Mouse (Mus musculus) MEL (cell line): ENCODE measurements around the gene Tnrc6c. TPM values are rescaled to one million over a fixed set of nuclear protein-coding genes. Genes with fewer than 3 reads are reported as not detected.
A peak's percentile ranks its signal among the peaks of the same experiment; 100 is the strongest.

Experiments used
- DNase-seq: peaks from one replicate; pipeline ENCODE4 v3.0.0; 2011; ENCODE audit warnings: low read depth, low spot score
- H3K27ac ChIP-seq: 2 replicates; pipeline ENCODE4 v1.5.1; 2012; ENCODE audit warnings: low read depth, mild to moderate bottlenecking, control low read depth, low read length, moderate library complexity; ENCODE audit not compliant: control insufficient read depth
- H3K27me3 ChIP-seq, 2 experiments: fragments of 150-350 bp in 1 of 2; sonication (generic) in 1 of 2; 2 replicates each; pipeline ENCODE4 v1.6.1; 2012; ENCODE audit warnings: low read length in 2 of 2, mild to moderate bottlenecking in 2 of 2, improper control_type of control experiment in 1 of 2, moderate library complexity in 1 of 2; ENCODE audit not compliant: insufficient read depth in 2 of 2, control insufficient read depth in 1 of 2
- H3K36me3 ChIP-seq, 2 experiments: 2 replicates each; pipeline ENCODE4 v1.6.1; 2012 to 2014; ENCODE audit warnings: low read length in 2 of 2, improper control_type of control experiment in 1 of 2, inconsistent platforms in 1 of 2, mild to moderate bottlenecking in 1 of 2; ENCODE audit not compliant: insufficient read depth in 2 of 2, control insufficient read depth in 1 of 2
- H3K4me1 ChIP-seq, 2 experiments: fragments of 150-350 bp in 1 of 2; sonication (generic) in 1 of 2; 2 replicates each; pipeline ENCODE4 v1.6.1; 2012; ENCODE audit warnings: low read length in 2 of 2, improper control_type of control experiment in 1 of 2, mild to moderate bottlenecking in 1 of 2; ENCODE audit not compliant: insufficient read depth in 2 of 2, control insufficient read depth in 1 of 2
- H3K4me3 ChIP-seq, 2 experiments: fragments of 150-350 bp in 1 of 2; sonication (generic) in 1 of 2; 2 replicates each; pipeline ENCODE4 v1.5.1; 2012; ENCODE audit warnings: low read depth in 2 of 2, low read length in 2 of 2, mild to moderate bottlenecking in 2 of 2, moderate library complexity in 2 of 2, control low read depth in 1 of 2, improper control_type of control experiment in 1 of 2; ENCODE audit not compliant: control insufficient read depth in 1 of 2, insufficient read depth in 1 of 2
- H3K79me2 ChIP-seq: 2 replicates; pipeline ENCODE4 v1.6.1; 2012; ENCODE audit warnings: mild to moderate bottlenecking, low read length, moderate library complexity; ENCODE audit not compliant: control insufficient read depth, poor library complexity, insufficient read depth
- H3K9ac ChIP-seq: 2 replicates; pipeline ENCODE4 v1.6.1; 2012; ENCODE audit warnings: low read depth, mild to moderate bottlenecking, control low read depth, low read length, moderate library complexity; ENCODE audit not compliant: control insufficient read depth, poor library complexity, severe bottlenecking
- H3K9me3 ChIP-seq: fragments of 150-350 bp; sonication (generic); replicated peaks from 2 replicates; pipeline ENCODE4 v1.6.1; 2012; ENCODE audit warnings: mild to moderate bottlenecking, low read length, improper control_type of control experiment, moderate library complexity; ENCODE audit not compliant: insufficient read depth
- BHLHE40 ChIP-seq: IDR thresholded peaks from 2 replicates; pipeline ENCODE4 v1.6.1; 2012; ENCODE audit warnings: low read depth, mild to moderate bottlenecking, inconsistent platforms, low read length, improper control_type of control experiment, borderline replicate concordance
- CHD1 ChIP-seq: IDR thresholded peaks from 2 replicates; pipeline ENCODE4 v1.6.1; 2012; ENCODE audit warnings: low read depth, mild to moderate bottlenecking, inconsistent platforms, low read length, improper control_type of control experiment
- CHD2 ChIP-seq: IDR thresholded peaks from 2 replicates; pipeline ENCODE4 v1.6.1; 2011; ENCODE audit warnings: low read length, improper control_type of control experiment
- CTCF ChIP-seq, 3 experiments: IDR thresholded peaks in 2 of 3; conservative IDR thresholded peaks in 1 of 3; 2 replicates each; pipeline ENCODE4 v1.5.1; 2011 to 2012; ENCODE audit warnings: low read length in 3 of 3, low read depth in 2 of 3, mild to moderate bottlenecking in 2 of 3, improper control_type of control experiment in 1 of 3, inconsistent platforms in 1 of 3, mixed read lengths in 1 of 3, moderate library complexity in 1 of 3; ENCODE audit not compliant: control insufficient read depth in 1 of 3, insufficient read depth in 1 of 3, poor library complexity in 1 of 3, severe bottlenecking in 1 of 3
- E2F4 ChIP-seq: IDR thresholded peaks from 2 replicates; pipeline ENCODE4 v1.6.1; 2011; ENCODE audit warnings: low read depth, low read length, improper control_type of control experiment, borderline replicate concordance
- ELF1 ChIP-seq: IDR thresholded peaks from 2 replicates; pipeline ENCODE4 v1.6.1; 2014; ENCODE audit warnings: low read depth, mild to moderate bottlenecking, inconsistent platforms, low read length, improper control_type of control experiment, moderate library complexity
- EP300 ChIP-seq, 2 experiments: IDR thresholded peaks; 2 replicates each; pipeline ENCODE4 v1.6.1; 2011; ENCODE audit warnings: improper control_type of control experiment in 2 of 2, low read length in 2 of 2, low read depth in 1 of 2, mild to moderate bottlenecking in 1 of 2
- ETS1 ChIP-seq: IDR thresholded peaks from 2 replicates; pipeline ENCODE4 v1.6.1; 2012; ENCODE audit warnings: low read depth, mild to moderate bottlenecking, inconsistent platforms, low read length, improper control_type of control experiment, moderate library complexity
- GABPA ChIP-seq: IDR thresholded peaks from 2 replicates; pipeline ENCODE4 v1.6.1; 2012; ENCODE audit warnings: low read depth, mild to moderate bottlenecking, inconsistent platforms, low read length, improper control_type of control experiment, moderate library complexity
- GATA1 ChIP-seq: IDR thresholded peaks from 2 replicates; pipeline ENCODE4 v1.6.1; 2011; ENCODE audit warnings: low read depth, low read length, improper control_type of control experiment
- HCFC1 ChIP-seq: IDR thresholded peaks from 2 replicates; pipeline ENCODE4 v1.6.1; 2012; ENCODE audit warnings: low read depth, mild to moderate bottlenecking, inconsistent platforms, low read length, improper control_type of control experiment, moderate library complexity
- JUND ChIP-seq: IDR thresholded peaks from 2 replicates; pipeline ENCODE4 v1.6.1; 2011; ENCODE audit warnings: low read depth, mild to moderate bottlenecking, improper control_type of control experiment, low read length
- KAT2A ChIP-seq: conservative IDR thresholded peaks from 2 replicates; pipeline ENCODE4 v1.6.1; 2012; ENCODE audit warnings: low read depth, low read length, improper control_type of control experiment, inconsistent platforms
- MAFK ChIP-seq: IDR thresholded peaks from 2 replicates; pipeline ENCODE4 v1.6.1; 2011; ENCODE audit warnings: low read depth, mild to moderate bottlenecking, low read length, improper control_type of control experiment, borderline replicate concordance
- MAX ChIP-seq: IDR thresholded peaks from 2 replicates; pipeline ENCODE4 v1.6.1; 2011; ENCODE audit warnings: low read length, improper control_type of control experiment
- MEF2A ChIP-seq: IDR thresholded peaks from 2 replicates; pipeline ENCODE4 v1.6.1; 2014; ENCODE audit warnings: low read depth, mild to moderate bottlenecking, inconsistent platforms, low read length, improper control_type of control experiment; ENCODE audit not compliant: poor library complexity, insufficient replicate concordance, severe bottlenecking; ENCODE audit errors: extremely low read depth
- MXI1 ChIP-seq: IDR thresholded peaks from 2 replicates; pipeline ENCODE4 v1.6.1; 2011; ENCODE audit warnings: mild to moderate bottlenecking, low read depth, low read length, improper control_type of control experiment
- MYB ChIP-seq: IDR thresholded peaks from 2 replicates; pipeline ENCODE4 v1.6.1; 2011; ENCODE audit warnings: mild to moderate bottlenecking, low read depth, low read length, improper control_type of control experiment
- MYC ChIP-seq: IDR thresholded peaks from 2 replicates; pipeline ENCODE4 v1.6.1; 2011; ENCODE audit warnings: low read depth, mild to moderate bottlenecking, low read length, improper control_type of control experiment, moderate library complexity
- NELFE ChIP-seq: IDR thresholded peaks from 2 replicates; pipeline ENCODE4 v1.6.1; 2011; ENCODE audit warnings: low read depth, low read length, improper control_type of control experiment
- NRF1 ChIP-seq: IDR thresholded peaks from 2 replicates; pipeline ENCODE4 v1.6.1; 2014; ENCODE audit warnings: low read depth, mild to moderate bottlenecking, inconsistent platforms, low read length, improper control_type of control experiment, moderate library complexity; ENCODE audit not compliant: poor library complexity, insufficient read depth, severe bottlenecking
- POLR2A ChIP-seq, 2 experiments: IDR thresholded peaks; 2 replicates each; pipeline ENCODE4 v1.6.1; 2011 to 2012; ENCODE audit warnings: low read length in 2 of 2, mild to moderate bottlenecking in 2 of 2, control low read depth in 1 of 2, improper control_type of control experiment in 1 of 2, low read depth in 1 of 2, moderate library complexity in 1 of 2; ENCODE audit not compliant: control insufficient read depth in 1 of 2, insufficient read depth in 1 of 2, poor library complexity in 1 of 2
- POLR2AphosphoS5 ChIP-seq: IDR thresholded peaks from 2 replicates; pipeline ENCODE4 v1.6.1; 2012; ENCODE audit warnings: low read depth, borderline replicate concordance, mild to moderate bottlenecking, inconsistent platforms, low read length, moderate library complexity, mixed read lengths
- RCOR1 ChIP-seq: IDR thresholded peaks from 2 replicates; pipeline ENCODE4 v1.6.1; 2012; ENCODE audit warnings: low read depth, mild to moderate bottlenecking, inconsistent platforms, low read length, improper control_type of control experiment
- SIN3A ChIP-seq: IDR thresholded peaks from 2 replicates; pipeline ENCODE4 v1.6.1; 2012; ENCODE audit warnings: low read length, improper control_type of control experiment, inconsistent platforms
- SMC3 ChIP-seq: IDR thresholded peaks from 2 replicates; pipeline ENCODE4 v1.6.1; 2011; ENCODE audit warnings: low read depth, low read length, improper control_type of control experiment
- TAL1 ChIP-seq: IDR thresholded peaks from 2 replicates; pipeline ENCODE4 v1.6.1; 2012; ENCODE audit warnings: mild to moderate bottlenecking, inconsistent platforms, low read length, moderate library complexity, mixed read lengths
- TBP ChIP-seq: IDR thresholded peaks from 2 replicates; pipeline ENCODE4 v1.8.0; 2011; ENCODE audit warnings: low read depth, low read length, improper control_type of control experiment
- TCF12 ChIP-seq: IDR thresholded peaks from 2 replicates; pipeline ENCODE4 v1.6.1; 2014; ENCODE audit warnings: low read depth, mild to moderate bottlenecking, inconsistent platforms, low read length, improper control_type of control experiment, moderate library complexity
- UBTF ChIP-seq: IDR thresholded peaks from 2 replicates; pipeline ENCODE4 v1.6.1; 2012; ENCODE audit warnings: low read depth, mild to moderate bottlenecking, inconsistent platforms, low read length, improper control_type of control experiment, moderate library complexity, borderline replicate concordance; ENCODE audit not compliant: insufficient read depth
- USF1 ChIP-seq: IDR thresholded peaks from 2 replicates; pipeline ENCODE4 v1.6.1; 2014; ENCODE audit warnings: low read depth, mild to moderate bottlenecking, inconsistent platforms, low read length, improper control_type of control experiment, moderate library complexity
- USF2 ChIP-seq, 2 experiments: IDR thresholded peaks; 2 replicates each; pipeline ENCODE4 v1.6.1; 2011 to 2012; ENCODE audit warnings: improper control_type of control experiment in 2 of 2, low read length in 2 of 2, borderline replicate concordance in 1 of 2, inconsistent platforms in 1 of 2, low read depth in 1 of 2, mild to moderate bottlenecking in 1 of 2; ENCODE audit not compliant: insufficient read depth in 1 of 2
- ZC3H11A ChIP-seq: IDR thresholded peaks from 2 replicates; pipeline ENCODE4 v1.6.1; 2012; ENCODE audit warnings: low read depth, mild to moderate bottlenecking, inconsistent platforms, low read length, improper control_type of control experiment
- ZKSCAN1 ChIP-seq: IDR thresholded peaks from 2 replicates; pipeline ENCODE4 v1.6.1; 2012; ENCODE audit warnings: low read depth, mild to moderate bottlenecking, inconsistent platforms, low read length, improper control_type of control experiment, moderate library complexity
- ZMIZ1 ChIP-seq: IDR thresholded peaks from 2 replicates; pipeline ENCODE4 v1.6.1; 2012; ENCODE audit warnings: low read depth, mild to moderate bottlenecking, inconsistent platforms, low read length, improper control_type of control experiment, moderate library complexity
- ZNF384 ChIP-seq: IDR thresholded peaks from 2 replicates; pipeline ENCODE4 v1.6.1; 2012; ENCODE audit warnings: low read depth, mild to moderate bottlenecking, inconsistent platforms, low read length, improper control_type of control experiment
- polyA plus RNA-seq, 2 experiments: library from polyadenylated mRNA; stranded (reverse) in 1 of 2; unstranded in 1 of 2; fragments of >175 nt in 1 of 2; fragments of >200 nt in 1 of 2; gene quantifications; 2 replicates each; pipeline versions ENCODE4 v1.2.1 to v1.2.4; 2012; ENCODE audit warnings: low replicate concordance in 2 of 2, low read depth in 1 of 2; ENCODE audit not compliant: insufficient read length in 2 of 2, insufficient read depth in 1 of 2, missing spikeins in 1 of 2
- total RNA-seq: library from RNA; depleted of rRNA; stranded (reverse); fragments of 300-350 nt; gene quantifications from 2 replicates; pipeline ENCODE4 v1.2.3, GENCODE M21; 2012

Tnrc6c gene
- total and polyA plus RNA-seq, 3 experiments: 16.0 to 19.1 TPM; not detected in 1

DNA sequence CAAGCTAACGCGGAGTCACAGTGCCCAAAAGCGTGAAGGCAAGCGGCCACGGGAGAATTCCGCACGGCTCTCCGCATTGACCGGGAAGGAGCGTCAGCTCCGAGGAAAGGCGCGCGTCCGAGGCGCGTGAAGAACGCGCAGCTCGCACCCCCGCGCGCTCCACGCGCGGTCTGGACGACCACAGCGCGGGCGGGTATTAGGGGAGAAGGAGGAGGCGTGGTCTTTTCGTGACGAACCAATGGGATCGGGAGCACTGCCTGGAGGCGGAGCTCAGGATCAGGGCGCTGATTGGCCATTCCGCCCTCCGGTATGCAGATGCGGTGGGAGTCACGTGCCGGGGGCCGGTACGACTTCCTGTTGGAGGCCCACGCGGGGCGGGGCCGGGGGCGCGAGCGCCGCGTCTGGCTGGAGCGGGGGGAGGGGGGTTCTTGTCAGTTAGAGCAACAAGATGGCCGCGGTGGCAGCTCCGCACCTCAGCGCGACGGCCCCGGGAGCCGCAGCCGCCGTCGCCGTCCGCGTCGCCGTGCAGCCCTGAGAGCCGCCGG lies 363 bp downstream of the Tnrc6c start:
- peak overlapping the region; percentile 59 for H3K27ac ChIP-seq
- peaks cover 0 to 23% of the 10 kb centered on the region in 2 experiments; a peak in 2 of 4 replicates for H3K36me3 ChIP-seq
- H3K9me3 ChIP-seq: no peaks in the 10 kb centered on the region
- H3K27me3 ChIP-seq: peaks cover 7 to 11% of the 10 kb centered on the region in 2 experiments
- H3K79me2 ChIP-seq: peaks cover 44% of the 10 kb centered on the region
- H3K9ac ChIP-seq: peak overlapping the region; percentile 81
- H3K4me3 ChIP-seq: peak overlapping the region; percentile 79 to 93
- DNase-seq: peak; percentile 100
- peaks cover 18 to 21% of the 10 kb centered on the region in 2 experiments for H3K4me1 ChIP-seq
- TF ChIP-seq POLR2AphosphoS5 (no peak), ZKSCAN1 (no peak), ZMIZ1 (peak; percentile 99), ZNF384 (no peak), MXI1 (peak; percentile 83; the same call in 1 of the 2 replicates), CHD2 (0 out of 2 replicates have a peak, but pooled peaks have one; percentile 15), MYB (no peak), BHLHE40 (peak; percentile 99), GABPA (no peak), HCFC1 (peak; percentile 75), JUND (no peak), MEF2A (no peak), SIN3A (peak; percentile 58; the same call in 1 of the 2 replicates), NRF1 (no peak), USF2 (IDR thresholded peaks at IDR 0.05; ENCODE audit: borderline replicate concordance in 1 of 2, insufficient read depth in 1 of 2, low read depth in 1 of 2, low read length in 2 of 2) (peak; percentile 73 to 96; a peak in 3 of 4 replicates), MAFK (no peak), ETS1 (peak; percentile 70; the same call in 1 of the 2 replicates), POLR2A (IDR thresholded peaks at IDR 0.05; ENCODE audit: control insufficient read depth in 1 of 2, insufficient read depth in 1 of 2, low read depth in 1 of 2, low read length in 2 of 2, poor library complexity in 1 of 2) (peak; percentile 100), EP300 (IDR thresholded peaks at IDR 0.05; ENCODE audit: low read depth in 1 of 2, low read length in 2 of 2) (peak in 1 of 2 experiments; percentile 59; a peak in 2 of 4 replicates), SMC3 (no peak), MAX (peak; percentile 97), MYC (peak; percentile 56), UBTF (no peak), RCOR1 (no peak), CTCF (IDR thresholded peaks at IDR 0.05 in 2 of 3, conservative IDR thresholded peaks at IDR 0.05 in 1 of 3; ENCODE audit: control insufficient read depth in 1 of 3, insufficient read depth in 1 of 3, low read depth in 2 of 3, low read length in 3 of 3, poor library complexity in 1 of 3, severe bottlenecking in 1 of 3) (0 out of 6 replicates have a peak, but pooled peaks of 1 of the 3 experiments have one; percentile 2), ELF1 (peak; percentile 89), TBP (peak; percentile 97), TCF12 (peak; percentile 92), CHD1 (no peak), KAT2A (peak; percentile 53), USF1 (peak; percentile 100), TAL1 (no peak), ZC3H11A (no peak), GATA1 (no peak), NELFE (peak; percentile 100), E2F4 (peak; percentile 78; the same call in 1 of the 2 replicates)
